Mouse (Mus musculus): Measurements from ENCODE around the gene C4b. TPM values are rescaled to one million over a fixed set of nuclear protein-coding genes. Genes with fewer than 3 reads are reported as not detected.

C4b gene
- polyA plus RNA-seq, 1 experiment from 2014 or later: 1.3 TPM

DNA sequence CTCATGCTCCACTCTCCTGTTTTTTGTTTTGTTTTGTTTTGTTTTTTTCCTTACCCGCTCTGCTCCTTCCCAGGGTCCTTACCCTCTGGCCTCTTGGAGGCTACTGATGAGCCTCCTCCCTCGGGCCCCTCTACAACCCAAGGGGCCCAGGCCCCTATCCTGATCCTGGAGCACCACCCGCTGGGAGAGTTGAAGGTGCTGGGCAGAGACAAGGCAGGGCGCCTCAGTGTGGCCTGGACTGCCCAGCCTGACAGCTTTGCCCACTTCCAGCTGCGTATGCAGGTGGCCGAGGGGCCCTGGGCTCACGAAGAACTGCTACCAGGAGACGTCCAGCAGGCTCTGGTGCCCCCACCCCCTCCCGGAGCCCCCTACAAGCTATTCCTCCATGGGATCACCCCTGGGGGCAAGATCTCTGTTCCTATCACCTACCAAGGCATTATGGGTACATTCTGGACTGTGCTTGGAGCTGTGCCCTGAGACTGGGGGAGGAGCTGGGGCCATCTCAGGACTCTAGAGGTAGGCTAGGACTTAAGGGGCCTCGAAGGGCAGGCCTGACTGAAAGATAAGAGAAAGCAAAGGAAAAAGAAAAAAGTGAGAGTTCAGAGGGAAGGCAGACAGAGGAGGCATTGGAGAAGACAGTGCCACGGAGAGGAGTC, 61.7 kb downstream of the C4b start:
- 0 out of 2 replicates have a peak overlapping the region, but pooled peaks have one; percentile 0 for H3K27ac ChIP-seq (replicated peaks)
- H3K36me3 ChIP-seq (ENCODE audit: control insufficient read depth, insufficient read depth, low read length): no peaks in the 10 kb centered on the region
- no peak overlapping the region for H3K4me3 ChIP-seq (ENCODE audit: low read depth, low read length)
- ATAC-seq (ENCODE audit: low FRiP score, low TSS enrichment): no peak
- H3K4me1 ChIP-seq (replicated peaks; ENCODE audit: control insufficient read depth, insufficient read depth): peaks cover 18% of the 10 kb centered on the region
- no peak overlapping the region for H3K4me2 ChIP-seq (replicated peaks; ENCODE audit: low read depth)
- DNase-seq (ENCODE audit: low spot score): no peak
- H3K27me3 ChIP-seq (ENCODE audit: control insufficient read depth, insufficient read depth, low read length): no peaks in the 10 kb centered on the region
- TF ChIP-seq EP300 (optimal IDR thresholded peaks at IDR 0.05) (no peak), CTCF (IDR thresholded peaks at IDR 0.05; ENCODE audit: low read depth) (peak; percentile 44)
- H3K9me3 ChIP-seq (ENCODE audit: control insufficient read depth, low read length): no peaks in the 10 kb centered on the region
- H3K9ac ChIP-seq (ENCODE audit: low read length): no peak overlapping the region
- WGBS: 75% methylated on average over 11 of the region's 11 CpGs

DNA sequence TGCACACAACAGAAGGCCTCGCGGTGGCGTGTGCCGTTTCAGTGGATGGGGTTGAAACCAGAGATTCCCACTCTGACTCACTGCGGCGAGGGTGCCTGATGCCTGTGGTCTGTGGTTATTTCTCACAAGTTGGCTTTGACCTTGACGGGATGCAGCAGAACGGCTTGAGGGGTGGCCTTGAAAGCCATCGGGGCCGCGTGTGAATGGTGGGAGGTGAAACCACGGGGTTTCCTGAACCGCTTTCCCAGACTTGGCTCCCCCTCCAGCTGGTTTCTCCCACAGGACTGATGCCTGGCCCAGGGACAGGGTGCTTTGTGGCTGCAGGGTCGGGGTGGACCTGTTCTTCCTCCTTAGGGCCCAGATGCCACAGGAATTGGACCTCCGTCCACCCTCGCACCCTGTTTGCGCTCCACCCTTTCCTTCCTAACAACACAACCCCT, 62.5 kb downstream of the C4b start:
- TF ChIP-seq CTCF (IDR thresholded peaks at IDR 0.05; ENCODE audit: low read depth) (0 out of 2 replicates have a peak, but pooled peaks have one; percentile 1), EP300 (optimal IDR thresholded peaks at IDR 0.05) (no peak)
- DNase-seq (ENCODE audit: low spot score) (no peak), ATAC-seq (ENCODE audit: low FRiP score, low TSS enrichment) (no peak)
- no peak overlapping the region for H3K4me2 ChIP-seq (replicated peaks; ENCODE audit: low read depth)
- H3K27ac ChIP-seq (replicated peaks): peak overlapping the region; percentile 67
- peaks cover 18% of the 10 kb centered on the region for H3K4me1 ChIP-seq (replicated peaks; ENCODE audit: control insufficient read depth, insufficient read depth)
- no peaks in the 10 kb centered on the region for H3K9me3 ChIP-seq (ENCODE audit: control insufficient read depth, low read length)
- no peak overlapping the region for H3K9ac ChIP-seq (ENCODE audit: low read length)
- H3K36me3 ChIP-seq (ENCODE audit: control insufficient read depth, insufficient read depth, low read length): no peaks in the 10 kb centered on the region
- no peaks in the 10 kb centered on the region for H3K27me3 ChIP-seq (ENCODE audit: control insufficient read depth, insufficient read depth, low read length)
- no peak overlapping the region for H3K4me3 ChIP-seq (ENCODE audit: low read depth, low read length)
- WGBS: 60% methylated on average over 17 of the region's 17 CpGs

DNA sequence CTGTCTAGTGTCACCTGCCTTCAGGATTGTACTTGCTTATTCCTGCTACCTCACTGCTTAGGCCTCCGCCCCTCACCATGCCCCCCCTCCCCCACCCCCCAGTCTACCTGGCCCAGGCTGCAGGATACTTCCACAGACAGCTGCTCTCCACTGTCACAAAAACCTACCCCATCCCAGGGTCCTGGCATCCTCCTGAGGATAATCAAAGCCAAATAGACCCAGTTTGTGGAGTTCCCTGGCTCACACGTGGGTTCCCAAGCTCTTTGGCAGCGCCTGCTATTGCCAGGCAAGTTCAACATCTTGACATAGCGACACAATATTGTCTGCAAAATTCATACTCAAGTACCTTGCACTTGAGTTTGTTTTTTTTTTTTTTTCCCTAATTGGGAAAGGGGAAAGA, 63.1 kb downstream of the C4b start:
- Histone ChIP-seq H3K27ac (replicated peaks) (no peak overlapping the region), H3K9ac (ENCODE audit: low read length) (no peak overlapping the region), H3K4me2 (replicated peaks; ENCODE audit: low read depth) (no peak overlapping the region), H3K27me3 (ENCODE audit: control insufficient read depth, insufficient read depth, low read length) (no peaks in the 10 kb centered on the region), H3K36me3 (ENCODE audit: control insufficient read depth, insufficient read depth, low read length) (no peaks in the 10 kb centered on the region), H3K9me3 (ENCODE audit: control insufficient read depth, low read length) (no peaks in the 10 kb centered on the region), H3K4me3 (ENCODE audit: low read depth, low read length) (no peak overlapping the region), H3K4me1 (replicated peaks; ENCODE audit: control insufficient read depth, insufficient read depth) (peaks cover 16% of the 10 kb centered on the region)
- DNase-seq (ENCODE audit: low spot score) (no peak), ATAC-seq (ENCODE audit: low FRiP score, low TSS enrichment) (no peak)
- no peak for TF ChIP-seq EP300 (optimal IDR thresholded peaks at IDR 0.05)
- TF ChIP-seq CTCF (IDR thresholded peaks at IDR 0.05; ENCODE audit: low read depth): no peak
- 83% methylated on average over 4 of the region's 4 CpGs for WGBS

DNA sequence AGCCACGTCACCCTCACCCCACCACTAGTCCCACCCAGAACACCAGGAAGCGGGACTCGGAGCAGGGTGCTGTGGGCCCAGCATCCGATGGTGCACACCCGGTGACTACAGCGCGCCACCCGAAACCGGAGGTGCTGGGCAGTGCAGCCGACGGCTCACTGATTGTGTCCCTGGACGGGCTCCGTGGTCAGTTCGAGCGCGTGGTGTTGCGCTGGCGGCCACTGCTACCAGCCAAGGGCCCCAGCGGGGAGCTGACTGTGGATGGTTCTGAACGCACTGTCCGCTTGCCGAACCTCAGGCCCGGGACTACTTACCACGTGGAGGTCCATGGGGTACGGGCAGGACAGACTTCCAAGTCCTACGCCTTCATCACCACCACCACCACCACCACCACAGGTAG, 63.5 kb downstream of the C4b start:
- ATAC-seq (ENCODE audit: low FRiP score, low TSS enrichment) (no peak), DNase-seq (ENCODE audit: low spot score) (no peak)
- no peak overlapping the region for H3K27ac ChIP-seq (replicated peaks)
- peaks cover 13% of the 10 kb centered on the region for H3K4me1 ChIP-seq (replicated peaks; ENCODE audit: control insufficient read depth, insufficient read depth)
- H3K36me3 ChIP-seq (ENCODE audit: control insufficient read depth, insufficient read depth, low read length): no peaks in the 10 kb centered on the region
- no peak for TF ChIP-seq EP300 (optimal IDR thresholded peaks at IDR 0.05)
- no peak for TF ChIP-seq CTCF (IDR thresholded peaks at IDR 0.05; ENCODE audit: low read depth)
- 76% methylated on average over 26 of the region's 26 CpGs for WGBS
- no peaks in the 10 kb centered on the region for H3K27me3 ChIP-seq (ENCODE audit: control insufficient read depth, insufficient read depth, low read length)
- H3K4me3 ChIP-seq (ENCODE audit: low read depth, low read length): no peak overlapping the region
- H3K9ac ChIP-seq (ENCODE audit: low read length): no peak overlapping the region
- H3K9me3 ChIP-seq (ENCODE audit: control insufficient read depth, low read length): no peaks in the 10 kb centered on the region
- H3K4me2 ChIP-seq (replicated peaks; ENCODE audit: low read depth): no peak overlapping the region

Small RNA genes lying within 50 kb of the gene (microRNA-seq; reads per million reads assigned to microRNA genes)
- not detected for gene Gm27471

Other genes starting within 250 kb of the C4b start
- 1.1 TPM in 2 replicates for gene Btnl6, start 226.5 kb downstream of the C4b start, polyA plus RNA-seq (2015; fragmentation: Nextera tagmentation; extraction: Ambion mirVana)
- gene Notch4, start 179.6 kb downstream of the C4b start, polyA plus RNA-seq (2015; fragmentation: Nextera tagmentation; extraction: Ambion mirVana): 2.4 and 3.1 TPM in 2 replicates
- gene Gpsm3, start 154.1 kb downstream of the C4b start, polyA plus RNA-seq (2015; fragmentation: Nextera tagmentation; extraction: Ambion mirVana): 7.8 and 8.2 TPM in 2 replicates
- gene Pbx2, start 152.6 kb downstream of the C4b start, polyA plus RNA-seq (2015; fragmentation: Nextera tagmentation; extraction: Ambion mirVana): 4.3 and 4.6 TPM in 2 replicates
- 1.5 and 1.8 TPM in 2 replicates for gene Ager, start 146.0 kb downstream of the C4b start, polyA plus RNA-seq (2015; fragmentation: Nextera tagmentation; extraction: Ambion mirVana)
- gene Rnf5, start 140.2 kb downstream of the C4b start, polyA plus RNA-seq (2015; fragmentation: Nextera tagmentation; extraction: Ambion mirVana): 82.9 and 83.6 TPM in 2 replicates
- 27.6 and 31.3 TPM in 2 replicates for gene Agpat1, start 139.6 kb downstream of the C4b start, polyA plus RNA-seq (2015; fragmentation: Nextera tagmentation; extraction: Ambion mirVana)
- gene Egfl8, start 127.9 kb downstream of the C4b start, polyA plus RNA-seq (2015; fragmentation: Nextera tagmentation; extraction: Ambion mirVana): 4.4 and 4.9 TPM in 2 replicates
- gene Ppt2, start 115.4 kb downstream of the C4b start, polyA plus RNA-seq (2015; fragmentation: Nextera tagmentation; extraction: Ambion mirVana): 16.5 and 18.7 TPM in 2 replicates
- gene Prrt1, start 114.3 kb downstream of the C4b start, polyA plus RNA-seq (2015; fragmentation: Nextera tagmentation; extraction: Ambion mirVana): 0.44 and 0.67 TPM in 2 replicates
- 12.4 and 12.8 TPM in 2 replicates for gene Fkbpl, start 99.1 kb downstream of the C4b start, polyA plus RNA-seq (2015; fragmentation: Nextera tagmentation; extraction: Ambion mirVana)
- gene Atf6b, start 96.7 kb downstream of the C4b start, polyA plus RNA-seq (2015; fragmentation: Nextera tagmentation; extraction: Ambion mirVana): 35.4 and 39.3 TPM in 2 replicates
- gene Tnxb, start 73.3 kb downstream of the C4b start, polyA plus RNA-seq (2015; fragmentation: Nextera tagmentation; extraction: Ambion mirVana): 1.9 and 2.4 TPM in 2 replicates
- gene Cyp21a1, start 60.7 kb upstream of the C4b start, polyA plus RNA-seq (2015; fragmentation: Nextera tagmentation; extraction: Ambion mirVana): 0.06 TPM in 1 of 2 replicates, not detected in the other
- 20.8 and 23.1 TPM in 2 replicates for gene Stk19, start 93.1 kb upstream of the C4b start, polyA plus RNA-seq (2015; fragmentation: Nextera tagmentation; extraction: Ambion mirVana)
- 29.6 and 32.2 TPM in 2 replicates for gene Dxo, start 93.1 kb upstream of the C4b start, polyA plus RNA-seq (2015; fragmentation: Nextera tagmentation; extraction: Ambion mirVana)
- gene Skiv2l, start 106.3 kb upstream of the C4b start, polyA plus RNA-seq (2015; fragmentation: Nextera tagmentation; extraction: Ambion mirVana): 22.5 and 23.6 TPM in 2 replicates
- 50.0 and 53.8 TPM in 2 replicates for gene Nelfe, start 106.5 kb upstream of the C4b start, polyA plus RNA-seq (2015; fragmentation: Nextera tagmentation; extraction: Ambion mirVana)
- gene Cfb, start 118.6 kb upstream of the C4b start, polyA plus RNA-seq (2015; fragmentation: Nextera tagmentation; extraction: Ambion mirVana): 20.7 and 23.9 TPM in 2 replicates
- gene Zbtb12, start 135.6 kb upstream of the C4b start, polyA plus RNA-seq (2015; fragmentation: Nextera tagmentation; extraction: Ambion mirVana): 0.59 and 0.62 TPM in 2 replicates
- gene Gm20547, start 138.2 kb upstream of the C4b start, polyA plus RNA-seq (2015; fragmentation: Nextera tagmentation; extraction: Ambion mirVana): not detected in 2 replicates
- gene C2, start 154.4 kb upstream of the C4b start, polyA plus RNA-seq (2015; fragmentation: Nextera tagmentation; extraction: Ambion mirVana): 4.8 and 5.5 TPM in 2 replicates
- gene Ehmt2, start 154.6 kb upstream of the C4b start, polyA plus RNA-seq (2015; fragmentation: Nextera tagmentation; extraction: Ambion mirVana): 23.8 and 26.2 TPM in 2 replicates
- 31.2 and 33.1 TPM in 2 replicates for gene Slc44a4, start 170.6 kb upstream of the C4b start, polyA plus RNA-seq (2015; fragmentation: Nextera tagmentation; extraction: Ambion mirVana)
- gene Neu1, start 187.4 kb upstream of the C4b start, polyA plus RNA-seq (2015; fragmentation: Nextera tagmentation; extraction: Ambion mirVana): 18.3 and 18.9 TPM in 2 replicates
- gene Hspa1b, start 215.4 kb upstream of the C4b start, polyA plus RNA-seq (2015; fragmentation: Nextera tagmentation; extraction: Ambion mirVana): 3.0 TPM in 2 replicates
- not detected in 2 replicates for gene Gm20481, start 226.0 kb upstream of the C4b start, polyA plus RNA-seq (2015; fragmentation: Nextera tagmentation; extraction: Ambion mirVana)
- gene Hspa1a, start 228.3 kb upstream of the C4b start, polyA plus RNA-seq (2015; fragmentation: Nextera tagmentation; extraction: Ambion mirVana): 24.1 and 25.9 TPM in 2 replicates
- 0.25 and 0.48 TPM in 2 replicates for gene Hspa1l, start 228.8 kb upstream of the C4b start, polyA plus RNA-seq (2015; fragmentation: Nextera tagmentation; extraction: Ambion mirVana)
- 69.2 and 75.1 TPM in 2 replicates for gene Lsm2, start 238.0 kb upstream of the C4b start, polyA plus RNA-seq (2015; fragmentation: Nextera tagmentation; extraction: Ambion mirVana)